Mouse (Mus musculus): ENCODE measurements around the gene Trpm7. TPM values are rescaled to one million over a fixed set of nuclear protein-coding genes. Genes with fewer than 3 reads are reported as not detected.
"Not testable (repeated sequence)": the region's sequence is repeated elsewhere in the genome, so short reads cannot be mapped to it uniquely, and the experiment has no call there.

Gene Trpm7
- 10 to 100 TPM; 53.3 to 83.4 (median 56.1) TPM for polyA plus RNA-seq (2017; shearing (Covaris generic))

DNA sequence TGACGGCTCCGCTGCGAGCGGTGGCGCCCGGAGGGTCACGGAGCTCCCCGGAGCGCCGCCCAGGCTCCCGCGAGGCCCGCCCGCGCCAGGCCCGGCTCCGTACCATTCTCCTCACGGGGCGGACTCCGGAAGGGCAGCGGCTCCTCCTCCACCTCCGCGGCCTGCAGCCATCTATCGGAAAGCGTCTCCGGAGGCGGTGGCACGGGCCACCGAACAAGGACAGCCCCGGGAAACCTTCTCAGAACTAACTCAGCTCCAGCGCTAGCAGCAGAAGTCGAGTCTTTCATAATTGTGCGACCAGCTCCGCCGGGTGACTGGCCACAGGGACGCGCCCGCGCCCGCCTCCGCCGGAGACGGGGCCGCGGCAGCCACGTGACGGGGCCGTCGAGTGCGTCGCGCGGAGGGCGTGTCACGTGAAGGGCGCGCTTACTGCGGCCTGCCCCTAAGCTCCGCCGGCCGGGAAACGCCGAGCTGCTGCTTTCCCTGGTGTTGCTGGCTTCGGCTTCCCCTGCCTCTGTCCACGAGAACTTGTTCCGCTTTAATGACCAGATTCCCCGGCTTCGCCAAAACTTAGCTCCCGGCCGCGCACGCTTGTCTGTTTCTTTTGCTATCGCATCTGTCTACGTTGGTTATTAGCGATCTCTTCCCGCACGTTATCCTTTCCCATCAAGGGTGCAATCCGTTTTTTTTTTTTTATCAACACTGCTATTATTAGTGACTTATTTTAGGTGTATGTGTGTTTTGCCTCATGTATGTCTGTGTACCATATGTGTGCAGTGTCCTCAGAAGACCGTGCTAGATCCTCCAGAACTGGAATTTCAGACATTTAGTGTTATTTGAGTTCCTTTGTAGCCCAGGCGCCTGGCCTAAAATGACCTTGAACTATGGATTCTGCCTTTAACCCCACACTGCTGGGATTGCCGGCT lies at the start of gene Trpm7:
Gene Trpm7, minus strand, starts transcription at position 360 of the 926 bp plus-strand sequence.
- ATAC-seq: peak; percentile 93

- peak; percentile 52 for ATAC-seq
Measured at GRCm38 (mm10) chr2:126920358-126921060, 44.5 kb upstream of the Trpm7 start.

DNA sequence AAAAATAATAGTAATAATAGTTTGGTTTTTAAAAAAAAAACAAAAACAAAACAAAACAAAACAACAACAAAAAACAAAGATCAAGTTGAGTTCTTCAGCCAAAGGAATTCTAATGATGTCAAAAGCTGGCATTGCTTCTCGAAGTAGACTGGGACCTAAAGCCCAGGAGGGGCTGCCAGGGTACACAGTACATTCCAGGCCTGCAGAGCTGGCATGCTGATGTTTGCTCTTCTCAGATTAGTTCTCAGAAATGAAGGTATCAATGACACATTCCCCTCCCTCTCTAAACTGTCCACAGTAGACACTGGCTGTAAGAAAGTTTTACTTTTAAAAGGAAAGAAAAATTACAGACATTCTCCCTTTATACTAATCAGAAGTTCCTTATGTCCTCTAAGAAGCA lies 40.2 kb upstream of the Trpm7 start:
- ATAC-seq: no peak

GRCm38 (mm10) chr2:126914096-126914495 lies 38.1 kb upstream of the Trpm7 start:
- ATAC-seq: no peak

DNA sequence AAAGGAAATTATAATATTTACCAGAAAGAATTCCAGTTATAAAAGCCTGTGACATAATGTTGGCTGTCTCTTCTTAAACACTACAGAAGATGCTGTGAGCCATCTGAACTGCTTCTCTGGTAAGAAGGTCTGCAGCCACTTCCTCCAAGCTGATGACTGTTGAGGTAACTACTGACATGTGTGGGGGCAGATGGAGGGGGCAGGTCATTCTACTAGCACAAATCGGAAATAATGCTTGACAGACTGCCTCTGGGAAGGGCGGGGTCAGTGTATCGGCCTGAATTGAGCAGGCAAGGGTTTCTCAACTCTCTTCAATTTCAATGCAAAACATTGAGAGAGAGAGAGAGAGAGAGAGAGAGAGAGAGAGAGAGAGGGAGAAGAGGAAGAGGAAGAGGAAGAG lies 28.1 kb upstream of the Trpm7 start:
- no peak for ATAC-seq

- no peak for ATAC-seq
Measured at GRCm38 (mm10) chr2:126897511-126897910, 21.5 kb upstream of the Trpm7 start.

GRCm38 (mm10) chr2:126896941-126897340 lies 20.9 kb upstream of the Trpm7 start:
- ATAC-seq: no peak

GRCm38 (mm10) chr2:126894245-126894644 lies 18.2 kb upstream of the Trpm7 start:
- no peak for ATAC-seq

GRCm38 (mm10) chr2:126892316-126892715 lies 16.3 kb upstream of the Trpm7 start:
- ATAC-seq: no peak

DNA sequence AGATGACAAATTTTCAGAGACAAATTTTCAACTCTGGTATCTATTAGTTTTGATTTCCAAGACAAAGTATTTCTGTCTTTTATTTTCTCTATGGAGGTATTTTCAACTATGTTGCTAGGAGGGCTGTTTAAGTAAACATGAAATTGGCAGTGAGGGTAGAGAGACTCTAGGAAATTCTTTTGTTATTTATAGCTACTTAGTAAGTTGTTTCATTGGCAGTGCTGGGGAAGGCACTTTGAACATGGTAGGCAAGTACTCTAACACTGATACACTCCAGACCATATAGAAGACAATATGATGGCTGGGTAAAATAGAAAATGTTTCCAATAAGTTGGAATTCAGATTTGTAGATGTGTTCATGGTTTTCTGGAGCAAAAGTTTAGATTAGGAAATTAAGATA lies 15.7 kb upstream of the Trpm7 start:
- no peak for ATAC-seq

DNA sequence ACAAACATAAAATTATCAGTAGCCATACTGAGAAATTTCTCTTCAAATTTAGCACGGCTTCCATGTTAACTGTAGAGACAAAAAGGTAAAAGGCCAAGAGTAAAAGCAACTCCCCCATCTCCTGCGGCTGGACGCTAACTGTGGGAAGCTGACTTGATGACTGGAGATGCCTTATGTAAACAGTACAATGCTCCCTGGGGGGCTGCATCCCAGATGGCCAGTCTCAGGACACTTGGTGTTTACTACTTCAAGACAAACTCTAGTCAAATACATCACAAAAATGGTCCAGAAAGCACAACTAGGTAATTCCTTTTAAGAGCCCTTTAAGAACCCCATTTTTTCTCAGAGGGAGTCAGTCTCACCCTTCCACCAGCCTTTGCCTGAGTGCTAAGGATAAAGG lies 11.1 kb upstream of the Trpm7 start:
- no peak for ATAC-seq

- ATAC-seq: no peak
Measured at GRCm38 (mm10) chr2:126885871-126886270, 9.8 kb upstream of the Trpm7 start.

DNA sequence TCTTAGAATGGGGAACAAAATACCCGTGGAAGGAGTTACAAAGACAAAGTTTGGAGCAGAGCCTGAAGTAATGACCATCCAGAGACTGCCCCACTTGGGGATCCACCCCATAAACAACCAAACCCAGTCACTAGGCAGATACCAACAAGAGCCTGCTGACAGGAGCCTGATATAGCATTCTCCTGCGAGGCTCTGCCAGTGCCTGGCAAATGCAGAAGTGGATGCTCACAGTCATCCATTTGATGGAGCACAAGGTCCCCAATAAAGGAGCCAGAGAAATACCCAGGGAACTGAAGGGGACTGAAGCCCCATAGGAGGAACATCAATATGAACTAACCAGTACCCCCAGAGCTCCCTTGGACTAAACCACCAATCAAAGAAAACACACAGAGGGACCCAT lies 6.7 kb upstream of the Trpm7 start:
- ATAC-seq: not testable (repeated sequence)

DNA sequence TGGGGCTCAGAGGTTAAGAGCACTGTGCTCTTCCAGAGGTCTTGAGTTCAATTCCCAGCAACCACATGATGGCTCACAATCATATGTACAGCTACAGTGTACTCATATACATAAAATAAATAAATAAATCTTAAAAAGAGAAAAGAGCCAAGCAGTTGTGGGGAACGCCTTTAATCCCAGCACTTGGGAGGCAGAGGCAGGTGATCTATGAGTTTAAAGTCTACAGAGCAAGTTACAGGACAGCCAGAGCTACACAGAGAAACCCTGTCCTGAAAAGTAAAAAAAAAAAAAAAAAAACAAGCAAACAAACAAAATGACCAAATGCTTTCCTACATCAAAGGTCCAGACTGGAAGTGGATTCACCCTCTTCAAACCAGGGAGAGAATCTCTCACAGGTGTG lies 2.0 kb upstream of the Trpm7 start:
- ATAC-seq: no peak

DNA sequence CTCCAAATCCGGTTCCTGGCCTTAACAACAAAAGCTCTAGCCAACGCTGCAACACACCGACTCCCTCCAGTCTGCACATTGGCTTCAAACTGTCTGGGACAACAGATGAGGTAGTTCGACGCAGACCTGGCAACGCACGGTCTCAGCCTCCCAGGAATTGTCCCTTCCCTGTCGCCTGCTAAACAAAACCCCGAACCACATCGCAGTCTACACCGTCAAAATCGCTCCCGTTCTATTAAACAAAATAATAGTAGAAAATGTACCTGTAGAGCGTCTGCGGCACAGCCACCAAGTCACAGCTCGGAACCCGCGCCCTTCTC lies 554 bp downstream of the Trpm7 start:
- ATAC-seq: peak; percentile 13

DNA sequence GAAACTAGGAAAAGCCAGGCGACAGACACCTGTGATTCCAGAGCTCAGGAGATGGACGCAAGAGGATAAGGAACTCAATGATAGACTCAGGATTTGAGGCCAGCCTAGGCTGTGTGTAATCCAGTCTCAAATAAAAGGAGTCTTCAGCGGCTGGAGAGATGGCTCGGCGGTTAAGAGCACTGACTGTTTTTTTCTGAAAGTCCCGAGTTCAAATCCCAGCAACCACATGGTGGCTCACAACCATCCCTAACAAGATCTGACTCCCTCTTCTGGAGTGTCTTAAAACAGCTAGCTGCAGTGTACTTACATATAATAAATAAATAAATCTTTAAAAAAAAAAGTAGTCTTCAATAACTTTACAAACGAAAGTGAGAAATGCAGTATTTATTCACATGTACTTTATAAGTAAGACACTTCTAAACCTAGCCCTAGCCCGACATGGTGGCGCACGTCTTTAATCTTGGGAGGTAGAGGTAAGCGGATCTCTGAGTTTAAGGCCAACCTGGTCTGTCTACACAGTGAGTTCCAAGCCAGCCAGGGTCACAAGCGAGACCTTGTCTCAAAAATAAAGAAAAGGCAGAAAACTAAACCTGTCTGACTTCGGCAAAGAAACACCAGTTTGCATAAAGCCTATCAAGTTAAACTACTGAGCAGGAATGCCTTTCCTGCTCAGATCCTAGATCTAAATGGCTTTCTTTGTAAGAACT lies 1.1 kb downstream of the Trpm7 start:
- ATAC-seq: no peak

DNA sequence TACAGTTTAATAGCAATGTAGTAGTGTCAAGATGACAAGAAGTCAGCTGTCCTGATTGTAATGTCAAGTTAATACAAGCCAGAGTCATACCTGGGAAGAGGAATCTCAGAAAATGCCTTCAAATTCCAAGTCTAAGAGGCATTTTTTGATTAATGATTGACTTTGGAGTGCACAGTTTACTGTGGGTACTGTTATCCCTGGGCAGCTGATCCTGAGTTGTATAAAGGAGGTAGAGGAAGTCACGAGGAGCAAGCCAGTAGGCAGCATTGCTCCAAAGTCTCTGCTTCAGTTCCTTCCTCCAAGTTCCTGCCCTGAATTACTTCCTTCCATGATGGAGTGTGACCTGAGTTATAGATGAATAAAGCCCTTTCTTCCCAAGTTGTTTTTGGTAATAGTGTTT lies 9.7 kb downstream of the Trpm7 start:
- ATAC-seq: no peak

GRCm38 (mm10) chr2:126865501-126866199 lies 10.4 kb downstream of the Trpm7 start:
- no peak for ATAC-seq

GRCm38 (mm10) chr2:126865026-126865425 lies 11.0 kb downstream of the Trpm7 start:
- no peak for ATAC-seq

- ATAC-seq: no peak
Measured at GRCm38 (mm10) chr2:126844751-126845150, 31.3 kb downstream of the Trpm7 start.

DNA sequence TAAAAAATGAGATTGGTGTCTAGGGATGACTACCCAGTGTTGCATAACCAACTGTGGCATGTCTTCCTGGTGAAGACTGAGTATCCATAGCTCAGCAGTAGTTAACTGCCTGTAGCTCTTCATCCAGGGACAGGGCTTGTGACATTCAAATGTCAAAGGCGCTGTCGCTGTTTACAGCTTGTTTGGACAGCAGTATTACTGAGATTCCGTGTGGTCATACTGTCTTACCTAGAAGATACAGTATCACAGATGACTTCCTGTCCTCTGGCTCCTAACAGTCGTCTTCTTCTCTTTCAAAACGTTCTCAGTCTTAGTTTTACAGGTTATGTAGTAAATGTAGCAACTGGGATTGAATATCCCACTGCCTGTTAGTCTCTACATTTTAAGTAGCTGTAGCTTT lies 37.2 kb downstream of the Trpm7 start:
- no peak for ATAC-seq

DNA sequence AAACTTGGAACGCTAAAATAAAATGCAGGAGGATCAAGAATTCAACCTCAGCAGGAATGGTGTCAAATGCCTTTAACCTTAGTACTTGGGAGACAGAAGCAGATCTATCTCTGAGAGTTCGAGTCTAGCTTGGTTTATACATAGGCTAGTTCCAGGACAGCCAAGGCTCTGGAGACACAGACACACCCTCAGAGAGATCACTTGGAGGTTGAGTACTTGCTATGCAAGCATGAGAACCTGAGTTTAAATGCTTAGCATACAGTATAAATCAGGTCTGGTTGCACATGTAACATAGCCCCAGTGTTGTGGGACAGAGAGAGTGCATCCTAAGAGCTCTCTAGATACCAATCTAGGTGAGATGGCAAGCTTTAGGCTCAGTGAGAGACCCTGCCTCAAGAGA lies 58.6 kb downstream of the Trpm7 start:
- no peak for ATAC-seq
